ENCODE assay signal across 23 mouse cellular contexts in genomic region chr2:142169649-142170048, GRCm38 (mm10).
"Had no signal": no experiment of that assay in that cellular context is flagged by ENCODE, and none has a peak within 500 bp of the region (broad histone marks: within the 10 kb centered on the region; RNA-seq: fewer than 3 reads in every experiment).

No protein-coding gene starts in this region.

- H3K36me3 ChIP-seq: intestine, embryonic 15.5 days; limb, embryonic 10.5 days; limb, embryonic 13.5 days; liver, embryonic 12.5 days; liver, embryonic 15.5 days; lung, embryonic 15.5 days had no signal

- H3K27me3 ChIP-seq: intestine, embryonic 15.5 days; limb, embryonic 13.5 days; liver, embryonic 12.5 days; liver, embryonic 15.5 days; lung, embryonic 15.5 days; megakaryocyte, embryonic 14.5 days had no signal

- ATAC-seq: intestine, embryonic 15.5 days; liver, embryonic 12.5 days had no signal

- H3K9me3 ChIP-seq: intestine, embryonic 15.5 days; limb, embryonic 10.5 days; limb, embryonic 13.5 days; liver, embryonic 12.5 days; liver, embryonic 15.5 days; lung, embryonic 15.5 days had no signal

- DNase-seq: kidney, adult 18-20 months; kidney, adult 9 months; layer of hippocampus, adult 9-11 months; liver; lung, adult 18-20 months; lung, postnatal 10 days; lung, postnatal 36 days; midbrain, embryonic 14.5 days; retina, postnatal 1 day; right cerebral cortex, postnatal 25 days; thymus, adult 2 months; thymus, postnatal 14 days; thymus, postnatal 4 days had no signal

- H3K27ac ChIP-seq: intestine, embryonic 15.5 days; layer of hippocampus, adult 2 months; limb, embryonic 10.5 days; limb, embryonic 13.5 days; liver, embryonic 12.5 days; liver, embryonic 15.5 days; lung, embryonic 15.5 days; stomach, postnatal 0 days had no signal

- H3K9ac ChIP-seq: intestine, embryonic 15.5 days; limb, embryonic 13.5 days; liver, embryonic 12.5 days; liver, embryonic 15.5 days; lung, embryonic 15.5 days had no signal

- H3K4me1 ChIP-seq: intestine, embryonic 15.5 days; limb, embryonic 10.5 days; limb, embryonic 13.5 days; liver, embryonic 12.5 days; liver, embryonic 15.5 days; lung, embryonic 15.5 days; megakaryocyte, embryonic 14.5 days had no signal

- H3K4me2 ChIP-seq: intestine, embryonic 15.5 days; limb, embryonic 13.5 days; liver, embryonic 12.5 days; liver, embryonic 15.5 days; lung, embryonic 15.5 days; midbrain, embryonic 11.5 days had no signal

- H3K4me3 ChIP-seq: intestine, embryonic 15.5 days; layer of hippocampus, adult 2 months; limb, embryonic 10.5 days; limb, embryonic 13.5 days; liver, embryonic 12.5 days; liver, embryonic 15.5 days; lung, embryonic 15.5 days; megakaryocyte, embryonic 14.5 days had no signal
